Mouse (Mus musculus) kidney, postnatal 25 days (tissue): Measurements from ENCODE around the gene Dars.
A peak's percentile ranks its signal among the peaks of the same experiment; 100 is the strongest.

ENCODE experiments used
- DNase-seq, 2 experiments: peaks; one replicate each; pipeline ENCODE4 v3.0.0; 2021; ENCODE audit warnings: mixed read lengths in 2 of 2

The Dars gene

DNA sequence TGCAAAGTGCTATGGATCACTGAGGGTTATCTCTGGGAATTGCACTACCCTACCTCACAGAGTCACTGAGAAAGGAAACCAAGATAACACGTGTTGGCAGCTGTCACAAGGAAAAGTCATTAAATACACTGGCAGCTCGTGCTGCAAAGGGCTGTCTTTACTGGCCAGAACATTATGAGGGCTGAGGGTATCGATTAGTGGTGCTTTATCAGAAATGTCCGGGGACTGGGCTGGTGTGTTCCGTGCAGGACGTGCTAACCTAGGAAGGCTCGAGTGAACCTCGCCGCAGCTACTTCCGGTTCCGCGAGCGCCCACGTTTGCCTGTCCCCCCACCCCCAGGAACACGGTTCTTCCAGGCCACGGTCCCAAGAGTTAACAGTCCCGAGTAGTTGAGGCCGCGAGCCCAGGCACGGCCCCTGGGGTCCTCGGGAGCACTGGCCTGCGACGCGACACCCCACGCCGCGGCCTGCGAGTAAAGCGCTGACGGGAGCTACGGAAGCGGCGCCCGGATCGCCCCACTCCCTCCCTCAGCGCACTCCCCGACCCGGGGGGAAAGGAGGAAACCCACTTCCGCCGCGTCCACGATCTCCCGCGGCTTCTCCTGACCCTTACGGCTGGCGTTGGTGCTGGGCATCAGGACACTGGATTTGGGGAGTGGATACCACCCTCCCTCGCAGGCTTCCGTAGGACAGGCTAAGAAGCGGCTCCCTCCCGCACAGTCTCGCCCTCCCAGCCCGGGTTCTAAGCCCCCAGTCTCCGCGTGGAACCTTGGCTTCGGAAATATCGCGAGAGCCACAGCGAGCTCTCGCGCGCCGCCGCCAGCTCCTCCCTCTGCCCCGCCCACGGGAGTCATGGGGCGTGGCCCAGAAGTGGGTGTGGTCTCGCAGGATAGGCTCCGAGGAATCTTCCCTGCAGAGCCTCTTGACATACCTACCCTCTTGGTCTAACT is at the start of gene Dars:
Gene Dars (minus strand): TSS at position 785 of the 949 bp plus-strand sequence.
- DNase-seq, result peak; percentile 93 to 94

DNA sequence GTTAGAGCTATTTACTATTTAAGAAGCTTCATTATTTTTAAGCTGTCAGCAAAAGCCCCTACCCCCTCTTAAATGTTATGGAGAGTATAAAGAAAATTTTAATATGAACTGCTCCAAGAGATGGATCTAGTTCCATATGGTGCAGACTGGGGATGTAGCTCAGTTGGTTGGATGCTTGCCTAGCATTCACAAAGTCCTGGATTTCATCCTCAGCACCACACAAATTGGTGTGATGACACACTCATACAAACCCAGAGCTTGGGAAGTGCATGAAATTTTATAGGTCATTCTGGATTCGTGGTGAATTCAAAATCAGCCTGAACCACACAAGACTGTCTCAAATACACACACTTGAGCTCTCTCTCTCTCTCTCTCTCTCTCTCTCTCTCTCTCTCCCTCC is 49.7 kb upstream of the Dars start:
- DNase-seq, result no peak

DNA sequence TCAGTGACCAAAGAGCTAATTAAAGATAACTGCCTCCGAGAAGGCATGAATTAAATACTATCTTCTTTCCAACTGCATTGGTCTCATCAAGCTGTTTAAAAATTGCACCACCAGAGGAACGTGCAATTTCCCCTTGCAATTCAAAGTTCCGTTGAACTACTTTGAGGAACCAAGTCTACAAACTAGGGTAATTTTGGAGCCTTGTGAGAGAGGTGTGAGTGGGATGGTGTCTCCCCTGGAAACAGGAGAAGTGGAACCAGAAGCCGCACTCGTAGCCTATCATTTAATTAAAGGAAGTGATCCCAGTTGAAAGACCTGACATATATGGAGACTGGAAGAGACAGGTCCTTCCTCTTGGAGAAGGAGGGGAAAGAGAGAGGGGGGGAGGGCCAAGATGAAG is 46.3 kb upstream of the Dars start:
- DNase-seq, result no peak

DNA sequence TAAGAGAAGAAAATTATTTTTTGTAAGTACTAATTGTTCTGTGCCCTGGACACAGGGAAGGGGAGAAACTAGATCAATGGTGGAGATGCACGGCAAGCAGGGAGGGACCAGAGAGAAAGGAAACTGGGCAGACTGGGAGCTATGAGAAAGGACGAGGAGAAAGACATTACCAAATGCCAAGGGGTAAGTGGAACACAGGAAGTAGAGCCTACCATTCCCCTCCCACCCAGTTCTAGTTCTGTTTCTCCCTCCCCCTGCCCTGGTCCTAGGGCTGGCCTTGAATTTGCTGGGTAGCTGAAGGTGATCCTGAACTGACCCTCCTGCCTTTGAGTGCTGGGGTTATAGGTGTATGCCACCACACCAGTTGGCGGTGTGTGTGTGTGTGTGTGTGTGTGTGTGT is 45.2 kb upstream of the Dars start:
- no peak for DNase-seq

DNA sequence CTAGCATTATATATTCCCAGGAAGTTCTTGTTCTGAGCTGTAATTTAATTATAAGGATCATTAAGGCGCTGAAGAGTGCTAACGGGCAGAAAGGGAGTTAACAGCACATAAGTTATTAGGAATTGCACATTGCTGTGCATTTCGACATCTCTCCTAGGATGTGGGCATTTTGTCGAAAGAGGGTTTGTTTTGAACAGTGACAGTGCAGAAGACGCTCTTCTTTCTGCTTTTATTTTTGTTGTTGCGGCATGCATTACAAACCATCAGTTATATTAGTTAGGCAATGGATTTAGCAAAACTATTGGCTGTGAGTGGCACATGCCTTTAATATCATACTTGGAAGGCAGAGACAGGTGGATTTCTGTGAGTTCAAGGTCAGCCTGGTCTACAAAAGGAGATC is 43.6 kb upstream of the Dars start:
- DNase-seq, result no peak

DNA sequence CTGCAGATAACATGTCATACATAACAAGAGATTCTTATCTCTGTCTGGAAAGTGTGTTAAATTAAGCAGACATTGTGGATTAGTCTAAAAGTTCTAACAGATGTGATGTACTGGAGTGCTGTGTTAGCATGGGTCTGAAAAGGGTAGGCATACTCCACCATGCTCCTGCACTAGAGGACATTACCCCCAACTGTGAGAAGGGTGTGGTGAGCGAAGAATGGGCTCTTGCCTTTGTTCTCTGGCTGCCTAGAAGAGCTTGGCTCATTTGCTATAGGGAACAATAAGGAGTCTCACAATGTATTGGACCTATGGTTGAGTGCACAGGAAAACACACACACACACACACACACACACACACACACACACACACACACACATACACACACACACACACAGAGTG is 42.3 kb upstream of the Dars start:
- no peak for DNase-seq

DNA sequence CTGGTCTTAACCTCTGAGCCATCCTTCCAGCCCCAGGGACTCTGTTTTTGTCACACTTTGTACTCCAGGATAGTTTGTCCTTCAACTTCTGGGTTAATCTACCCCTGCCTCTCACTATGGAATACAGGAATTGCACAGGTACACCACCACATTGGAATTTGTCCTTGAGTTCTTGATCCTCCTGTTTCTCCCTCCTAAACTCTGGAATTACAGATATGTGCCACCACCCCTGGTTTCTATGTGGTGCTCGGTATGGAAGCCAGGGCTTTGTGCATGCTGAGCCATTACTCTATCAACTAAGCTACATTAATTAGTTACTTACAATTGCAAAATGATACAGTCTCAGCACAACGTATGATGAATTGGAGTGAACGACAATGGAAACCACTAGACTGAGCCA is 41.8 kb upstream of the Dars start:
- DNase-seq, result no peak

DNA sequence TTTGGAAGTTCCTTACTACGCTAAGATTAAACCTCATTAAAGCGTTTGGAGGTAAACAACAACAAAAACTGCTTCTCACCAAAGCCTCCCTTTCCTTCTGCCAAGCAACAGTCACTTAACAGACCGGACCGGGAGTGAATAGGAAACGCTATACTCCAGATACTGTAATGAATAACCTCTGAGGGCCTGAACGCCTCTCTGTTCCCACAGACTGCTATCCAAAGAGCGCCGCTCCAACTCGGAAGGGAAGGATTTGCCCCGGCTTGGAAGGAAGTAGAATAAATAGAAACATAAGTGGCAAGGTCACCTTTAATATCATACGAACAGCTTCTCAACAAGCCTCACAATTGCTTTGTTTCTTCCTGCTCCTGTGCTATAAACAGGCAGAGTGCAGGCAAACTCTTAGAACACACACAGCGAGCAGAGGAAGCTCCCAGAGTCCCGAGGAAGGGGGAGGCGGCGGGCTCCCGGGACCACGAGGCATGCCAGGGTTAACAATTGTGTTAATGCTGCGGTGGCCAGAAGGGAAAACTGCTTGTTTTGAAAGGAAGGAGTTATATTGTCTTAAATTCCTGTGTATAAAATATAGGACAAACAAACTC is 39.8 kb upstream of the Dars start:
- DNase-seq, result peak; percentile 24 to 47

DNA sequence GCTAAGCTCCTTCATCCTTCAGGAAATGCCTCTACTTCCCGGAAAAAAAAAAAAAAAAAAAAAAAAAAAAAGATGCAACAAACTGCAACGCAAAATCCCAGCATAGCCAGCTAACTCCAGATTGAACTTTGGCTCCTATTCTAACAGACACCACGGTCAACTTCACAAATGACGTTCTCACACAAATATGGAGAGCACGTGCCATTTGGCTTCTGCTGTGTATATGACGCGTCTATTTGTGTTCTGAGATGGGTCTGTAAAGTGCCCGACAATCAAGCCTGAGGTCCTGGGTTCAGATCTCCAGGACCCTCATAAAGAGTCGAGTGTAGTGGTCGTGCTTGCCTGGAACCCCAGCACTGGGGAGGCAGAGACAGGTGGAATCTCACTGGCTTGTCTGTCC is 39.1 kb upstream of the Dars start:
- DNase-seq, result no peak

DNA sequence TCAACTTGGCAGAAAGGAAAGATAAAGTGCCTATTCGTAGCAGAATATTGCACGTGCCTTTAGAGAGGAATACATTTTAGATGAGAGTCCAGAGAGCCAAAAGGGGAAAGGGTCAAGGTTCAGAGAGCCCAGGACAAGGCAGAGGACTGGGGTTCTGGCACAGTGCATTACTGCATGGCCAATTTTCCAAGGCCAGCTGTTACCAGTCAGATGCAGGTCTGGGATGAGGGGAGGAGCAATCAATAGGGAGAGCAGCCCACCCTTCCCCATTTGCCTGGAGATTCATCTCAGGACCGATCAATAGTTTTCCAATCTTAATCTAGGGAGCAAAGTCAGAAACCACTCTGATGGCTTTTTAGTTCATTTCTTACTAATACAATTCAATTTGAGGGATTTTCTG is 35.0 kb upstream of the Dars start:
- DNase-seq, result no peak

DNA sequence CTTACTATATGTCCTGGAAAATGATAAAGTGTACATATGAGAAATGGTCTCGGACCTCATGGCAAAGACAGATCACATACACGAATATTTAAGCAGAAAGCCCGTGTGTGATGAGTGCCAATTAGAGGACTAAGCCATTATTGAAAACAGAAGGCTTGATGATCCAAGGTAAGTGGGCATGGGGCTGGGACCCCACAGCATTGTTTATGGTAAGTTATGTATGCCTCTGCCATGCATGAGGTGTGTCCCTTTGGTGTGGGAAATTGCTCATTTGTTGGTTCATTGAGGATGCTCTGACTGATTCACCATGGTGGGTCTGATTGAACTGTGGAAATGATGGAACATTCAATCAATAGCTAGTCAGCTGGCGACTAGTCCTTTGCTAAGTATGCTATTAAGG is 34.0 kb upstream of the Dars start:
- no peak for DNase-seq

DNA sequence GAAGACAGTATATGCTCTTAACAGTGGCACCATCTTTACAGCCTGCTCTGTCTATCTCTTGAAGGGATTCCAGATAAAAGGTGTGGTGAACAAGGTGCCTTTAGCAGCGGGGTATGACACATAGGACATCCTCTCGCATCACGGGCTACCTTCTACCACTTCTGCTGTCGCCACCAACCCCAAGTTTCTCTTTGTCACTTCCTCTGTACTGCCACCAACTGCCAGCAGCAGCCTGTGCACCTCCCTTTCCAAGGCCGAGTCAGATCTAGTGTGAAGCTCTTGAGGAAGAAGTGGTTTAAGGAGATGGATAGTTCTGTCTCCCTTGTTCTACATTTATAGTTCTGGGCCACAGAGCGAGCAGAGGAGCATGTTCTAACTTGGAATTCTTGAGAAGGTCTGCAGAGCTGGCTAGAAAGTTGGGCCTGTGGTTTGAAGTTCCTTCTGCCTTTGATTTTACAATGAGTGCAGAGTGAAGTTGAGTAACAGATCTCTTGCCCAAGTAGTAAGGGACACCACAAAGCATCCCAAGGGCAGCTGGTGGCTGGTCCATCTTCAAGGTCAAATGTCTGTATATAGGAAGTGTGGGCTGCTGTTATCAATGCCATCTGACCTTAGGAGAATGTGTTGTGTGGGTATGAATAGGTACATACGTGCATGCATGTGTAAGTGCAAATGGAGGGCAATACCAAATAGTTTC is 30.2 kb upstream of the Dars start:
- DNase-seq, result no peak

DNA sequence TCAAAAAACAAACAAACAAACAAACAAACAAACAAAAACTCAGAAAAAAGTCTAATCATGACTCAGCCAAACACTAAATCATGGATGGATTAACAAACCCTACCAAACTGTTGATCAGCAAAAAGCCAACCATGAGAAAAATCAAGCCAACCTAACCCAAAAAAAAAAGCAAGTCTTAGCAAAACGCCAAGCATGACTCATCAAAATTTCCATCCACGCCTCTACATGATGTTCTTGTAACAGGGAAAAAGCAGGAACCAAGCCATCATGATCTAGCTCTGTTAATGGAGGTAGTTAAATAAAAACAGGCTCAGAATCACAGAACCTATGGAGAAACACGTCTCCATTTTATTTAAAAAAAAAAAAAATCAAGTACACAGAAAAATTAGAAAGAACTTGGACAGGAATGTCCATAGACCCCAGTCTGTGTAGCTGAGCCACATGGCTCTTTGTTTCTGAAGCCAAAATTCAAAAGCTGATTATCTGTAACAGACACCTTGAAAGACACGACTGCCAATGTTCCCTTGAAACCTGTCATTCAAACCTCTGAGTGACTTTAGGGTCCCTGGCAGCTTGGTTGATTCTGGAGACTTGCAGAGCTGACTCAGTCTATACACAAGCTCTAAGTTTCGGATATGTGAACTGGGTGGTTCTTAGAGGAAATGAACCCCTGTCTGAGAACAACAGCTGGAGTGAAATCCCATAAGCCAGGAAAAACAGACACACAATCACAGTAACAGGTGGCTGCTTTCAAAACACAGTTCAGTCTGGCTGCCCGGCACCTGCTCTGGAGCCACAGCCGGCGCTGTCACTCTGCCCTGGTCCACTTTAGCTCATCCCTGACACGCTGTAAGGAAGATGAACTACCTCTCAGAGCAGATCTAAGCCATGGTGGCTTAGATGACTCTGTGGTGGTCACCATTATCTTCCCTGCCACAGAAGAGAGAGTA is 27.0 kb upstream of the Dars start:
- no peak for DNase-seq

DNA sequence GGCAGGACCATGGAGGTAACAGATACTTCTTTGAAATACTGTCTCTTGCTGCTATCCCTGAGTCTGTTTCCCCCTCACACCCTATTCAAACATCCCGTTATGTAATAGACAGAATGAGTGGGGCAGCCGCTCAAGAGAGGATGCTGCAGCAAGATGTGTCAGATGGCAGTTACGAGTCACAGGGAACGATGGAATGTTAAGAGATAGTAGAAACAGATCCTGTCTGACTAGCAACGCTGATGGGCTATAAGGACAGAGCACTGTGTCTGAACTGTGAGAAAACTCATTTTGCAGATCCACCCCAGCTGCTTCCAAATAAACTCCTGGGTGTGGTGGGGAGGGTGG is 23.9 kb upstream of the Dars start:
- DNase-seq, result no peak

DNA sequence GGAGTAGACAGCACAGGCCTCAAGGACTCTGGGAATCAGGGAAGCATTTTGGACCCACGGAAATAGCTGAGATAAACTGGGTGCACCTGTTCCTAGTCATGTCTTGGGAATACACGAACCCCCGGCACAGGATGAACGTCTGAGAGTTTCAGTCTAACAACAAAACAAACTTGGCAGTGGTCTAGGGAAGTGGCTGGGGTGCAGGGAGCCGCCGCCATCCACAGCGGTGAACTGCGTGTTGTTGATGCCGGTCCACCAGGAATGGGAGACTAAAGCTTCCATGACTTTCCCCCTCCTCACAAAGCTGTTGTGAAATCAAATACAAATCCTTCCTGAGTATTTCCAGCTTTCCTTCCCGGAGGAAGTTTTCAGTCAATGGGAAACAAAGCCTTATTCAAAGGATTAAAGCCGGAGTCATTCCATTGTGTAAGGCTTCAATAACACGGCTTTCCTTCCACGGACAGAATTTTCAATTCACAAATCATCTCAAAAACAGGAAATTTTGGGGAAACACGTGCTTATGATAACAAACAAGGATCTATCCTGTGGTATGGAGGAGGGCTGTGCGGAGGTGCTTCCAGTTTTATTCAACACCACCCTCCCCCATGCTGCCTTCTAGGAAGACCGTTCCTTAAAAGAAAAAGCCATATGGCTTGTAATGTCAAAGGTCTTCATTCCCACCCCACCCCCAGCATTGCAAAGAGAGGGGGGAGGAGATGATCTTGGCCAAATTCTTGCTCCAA is 23.4 kb upstream of the Dars start:
- DNase-seq, result no peak

DNA sequence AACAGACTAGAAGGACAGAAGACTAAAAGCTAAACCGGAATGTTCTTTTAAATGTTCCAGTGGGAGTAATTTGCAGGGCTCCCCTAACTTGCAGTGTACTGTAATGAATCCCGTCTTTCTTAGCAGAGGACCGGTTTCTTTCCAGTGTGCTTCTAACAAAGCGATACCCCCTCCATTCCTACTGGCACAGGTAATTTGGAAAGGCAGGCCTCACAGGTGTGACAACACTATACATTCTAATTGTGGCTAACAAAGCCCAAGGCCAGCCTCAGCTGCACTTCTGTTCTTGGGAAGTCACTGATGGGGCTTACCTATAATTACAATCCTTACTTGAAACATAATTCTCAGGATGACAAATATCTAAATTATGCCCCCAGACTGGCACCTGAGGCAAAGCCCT is 22.4 kb upstream of the Dars start:
- no peak for DNase-seq

DNA sequence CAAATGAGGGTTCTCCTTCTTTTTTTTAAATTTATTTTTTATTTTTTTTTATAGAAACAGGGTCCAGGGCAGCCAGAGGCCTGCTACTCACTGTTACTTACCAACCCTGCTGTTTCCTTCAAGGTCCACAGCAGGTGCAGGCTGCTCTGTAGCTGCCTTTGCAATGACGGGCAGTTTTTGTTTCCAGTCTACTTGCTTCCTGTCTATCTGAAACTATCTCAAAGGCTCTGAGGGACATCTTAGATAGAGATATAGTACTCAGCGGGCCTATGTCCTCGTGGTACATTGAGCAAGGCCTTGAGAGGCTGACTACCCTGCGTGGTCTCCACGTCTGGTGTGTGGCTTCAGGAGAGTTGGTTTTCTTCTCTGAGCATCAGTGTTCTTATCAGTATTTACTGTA is 21.4 kb upstream of the Dars start:
- no peak for DNase-seq

DNA sequence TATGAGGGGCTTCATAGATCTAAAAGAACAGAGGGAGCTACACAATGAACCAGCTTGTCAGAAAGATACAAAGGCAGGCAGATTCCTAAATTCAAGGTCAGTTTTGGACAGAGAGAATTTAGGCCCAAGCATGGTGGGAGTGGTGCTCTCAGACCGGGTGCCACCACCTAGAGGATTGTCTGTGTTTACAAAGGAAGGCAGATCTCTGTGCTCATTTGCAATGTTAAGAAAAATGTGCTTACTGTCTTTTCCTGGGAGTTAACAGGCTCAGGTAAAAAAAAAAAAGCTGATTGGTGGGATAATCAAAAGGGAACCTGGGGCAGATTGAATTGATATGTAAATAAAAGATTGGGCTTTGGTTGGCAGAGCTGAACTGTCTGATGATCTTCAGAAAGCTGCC is 20.1 kb upstream of the Dars start:
- no peak for DNase-seq

DNA sequence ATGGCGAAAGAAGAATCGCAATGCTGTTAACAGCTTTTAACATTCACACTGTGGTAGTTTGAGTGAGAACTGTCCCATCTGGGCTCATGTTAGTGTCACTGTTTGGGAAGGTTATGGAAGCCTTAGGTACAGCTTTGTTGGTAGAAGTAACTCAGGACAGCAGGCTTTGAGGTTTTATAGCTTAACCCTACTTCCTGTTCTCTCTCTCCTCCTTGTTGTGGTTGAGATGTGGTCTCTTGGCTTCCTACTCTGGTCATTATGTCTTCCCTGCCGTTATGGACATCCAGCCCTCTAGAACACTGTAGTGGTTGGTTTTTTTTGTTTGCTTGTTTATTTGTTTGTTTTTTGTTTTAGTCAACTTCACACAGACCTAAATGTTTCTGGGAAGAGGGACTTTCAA is 18.8 kb upstream of the Dars start:
- no peak for DNase-seq

DNA sequence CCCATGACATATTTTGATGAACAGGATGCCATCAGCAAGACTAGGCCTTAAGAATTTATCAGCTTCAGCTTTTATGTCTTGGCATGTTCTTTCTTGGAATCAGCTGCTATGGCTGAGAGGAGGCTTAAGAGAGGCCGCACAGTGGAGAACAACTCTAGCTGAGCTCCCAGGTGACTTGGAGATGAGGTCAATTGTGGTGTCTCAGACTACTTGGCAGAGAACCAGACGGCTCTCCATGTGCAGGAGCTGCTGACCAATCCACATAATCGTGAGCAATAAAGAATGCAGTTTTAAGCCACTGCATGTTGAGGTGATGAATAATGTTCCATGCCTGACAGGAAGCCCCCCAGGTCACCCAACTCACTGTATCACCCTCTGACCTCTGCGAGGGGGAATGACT is 18.4 kb upstream of the Dars start:
- DNase-seq, result no peak

DNA sequence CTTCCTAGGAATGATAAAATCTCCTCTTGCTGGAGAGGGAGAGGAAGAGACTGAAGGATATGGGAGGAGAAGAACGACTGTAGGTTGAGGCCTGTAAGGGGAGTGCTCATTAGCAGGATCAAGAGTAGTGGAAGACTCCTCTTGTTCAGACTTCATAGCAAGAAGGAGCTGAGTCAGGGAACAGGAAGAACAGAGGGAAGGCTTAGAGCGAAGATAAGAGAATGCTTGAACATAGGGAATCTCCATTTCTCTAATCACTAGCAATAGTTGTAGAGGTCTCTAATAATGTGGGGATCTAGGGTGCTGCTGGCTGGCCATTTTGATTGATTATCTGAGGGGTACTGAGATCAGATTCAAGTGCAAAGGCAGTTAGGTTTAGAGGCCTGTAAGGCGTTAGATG is 7.8 kb upstream of the Dars start:
- DNase-seq, result no peak

DNA sequence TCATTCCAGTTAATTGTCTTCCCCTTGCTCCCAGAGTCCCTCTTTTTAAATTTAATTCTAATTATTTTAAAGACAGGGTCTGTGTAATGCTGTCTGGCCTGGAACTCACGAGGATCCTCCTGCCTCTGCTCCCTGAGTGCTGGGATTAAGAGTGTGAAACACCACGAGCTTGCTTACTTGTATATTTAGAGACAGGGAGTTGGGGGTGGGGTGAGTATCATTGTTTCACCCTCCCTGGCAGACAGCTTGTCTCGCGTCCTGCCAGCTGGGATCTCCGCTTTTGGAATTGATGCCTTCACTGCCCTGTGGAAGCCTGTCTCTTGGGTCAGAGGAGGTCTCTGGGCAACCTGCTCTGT is 343 bp upstream of the Dars start:
- DNase-seq, result no peak
